Mouse (Mus musculus) urinary bladder, postnatal 36 days (tissue): Measurements from ENCODE around the gene Vmn1r236.

Experiments used
- DNase-seq, 2 experiments: peaks; one replicate each; pipeline ENCODE4 v3.0.0; 2022; ENCODE audit warnings: low spot score in 2 of 2, mixed read lengths in 1 of 2

Vmn1r236 gene

GRCm38 (mm10) chr17:21282642-21283041, at the start of gene Vmn1r236:
Gene Vmn1r236 (plus strand): TSS chr17:21282942.
- no peak for DNase-seq

- no peak for DNase-seq
Measured at GRCm38 (mm10) chr17:21256111-21256510, 26.6 kb upstream of the Vmn1r236 start, which contains the start of gene Vmn1r235. Gene Vmn1r235 (plus strand): TSS chr17:21256411.

GRCm38 (mm10) chr17:21272103-21272502, 10.6 kb upstream of the Vmn1r236 start:
- DNase-seq: peak; percentile 4 to 18

- no peak for DNase-seq
Measured at GRCm38 (mm10) chr17:21284395-21284794, 1.7 kb downstream of the Vmn1r236 start.

- DNase-seq: no peak
Measured at GRCm38 (mm10) chr17:21289695-21290094, 7.0 kb downstream of the Vmn1r236 start.

GRCm38 (mm10) chr17:21311565-21311964, 28.8 kb downstream of the Vmn1r236 start, which contains the start of gene Vmn1r237:
Gene Vmn1r237 (plus strand): TSS chr17:21311865.
- no peak for DNase-seq
